Mouse (Mus musculus) MEL (cell line): ENCODE results near the gene Cdk14. TPM values are rescaled to one million over a fixed set of nuclear protein-coding genes. Genes with fewer than 3 reads are reported as not detected.

Experiments
- DNase-seq: peaks from one replicate; pipeline ENCODE4 v3.0.0; 2011; ENCODE audit warnings: low read depth, low spot score
- H3K27ac ChIP-seq: 2 replicates; pipeline ENCODE4 v1.5.1; 2012; ENCODE audit warnings: low read depth, mild to moderate bottlenecking, control low read depth, low read length, moderate library complexity; ENCODE audit not compliant: control insufficient read depth
- H3K27me3 ChIP-seq, 2 experiments: fragments of 150-350 bp in 1 of 2; sonication (generic) in 1 of 2; 2 replicates each; pipeline ENCODE4 v1.6.1; 2012; ENCODE audit warnings: low read length in 2 of 2, mild to moderate bottlenecking in 2 of 2, improper control_type of control experiment in 1 of 2, moderate library complexity in 1 of 2; ENCODE audit not compliant: insufficient read depth in 2 of 2, control insufficient read depth in 1 of 2
- H3K36me3 ChIP-seq, 2 experiments: 2 replicates each; pipeline ENCODE4 v1.6.1; 2012 to 2014; ENCODE audit warnings: low read length in 2 of 2, improper control_type of control experiment in 1 of 2, inconsistent platforms in 1 of 2, mild to moderate bottlenecking in 1 of 2; ENCODE audit not compliant: insufficient read depth in 2 of 2, control insufficient read depth in 1 of 2
- H3K4me1 ChIP-seq, 2 experiments: fragments of 150-350 bp in 1 of 2; sonication (generic) in 1 of 2; 2 replicates each; pipeline ENCODE4 v1.6.1; 2012; ENCODE audit warnings: low read length in 2 of 2, improper control_type of control experiment in 1 of 2, mild to moderate bottlenecking in 1 of 2; ENCODE audit not compliant: insufficient read depth in 2 of 2, control insufficient read depth in 1 of 2
- H3K4me3 ChIP-seq, 2 experiments: fragments of 150-350 bp in 1 of 2; sonication (generic) in 1 of 2; 2 replicates each; pipeline ENCODE4 v1.5.1; 2012; ENCODE audit warnings: low read depth in 2 of 2, low read length in 2 of 2, mild to moderate bottlenecking in 2 of 2, moderate library complexity in 2 of 2, control low read depth in 1 of 2, improper control_type of control experiment in 1 of 2; ENCODE audit not compliant: control insufficient read depth in 1 of 2, insufficient read depth in 1 of 2
- H3K79me2 ChIP-seq: 2 replicates; pipeline ENCODE4 v1.6.1; 2012; ENCODE audit warnings: mild to moderate bottlenecking, low read length, moderate library complexity; ENCODE audit not compliant: control insufficient read depth, poor library complexity, insufficient read depth
- H3K9ac ChIP-seq: 2 replicates; pipeline ENCODE4 v1.6.1; 2012; ENCODE audit warnings: low read depth, mild to moderate bottlenecking, control low read depth, low read length, moderate library complexity; ENCODE audit not compliant: control insufficient read depth, poor library complexity, severe bottlenecking
- H3K9me3 ChIP-seq: fragments of 150-350 bp; sonication (generic); replicated peaks from 2 replicates; pipeline ENCODE4 v1.6.1; 2012; ENCODE audit warnings: mild to moderate bottlenecking, low read length, improper control_type of control experiment, moderate library complexity; ENCODE audit not compliant: insufficient read depth
- BHLHE40 ChIP-seq: IDR thresholded peaks from 2 replicates; pipeline ENCODE4 v1.6.1; 2012; ENCODE audit warnings: low read depth, mild to moderate bottlenecking, inconsistent platforms, low read length, improper control_type of control experiment, borderline replicate concordance
- CHD1 ChIP-seq: IDR thresholded peaks from 2 replicates; pipeline ENCODE4 v1.6.1; 2012; ENCODE audit warnings: low read depth, mild to moderate bottlenecking, inconsistent platforms, low read length, improper control_type of control experiment
- CTCF ChIP-seq, 3 experiments: IDR thresholded peaks in 2 of 3; conservative IDR thresholded peaks in 1 of 3; 2 replicates each; pipeline ENCODE4 v1.5.1; 2011 to 2012; ENCODE audit warnings: low read length in 3 of 3, low read depth in 2 of 3, mild to moderate bottlenecking in 2 of 3, improper control_type of control experiment in 1 of 3, inconsistent platforms in 1 of 3, mixed read lengths in 1 of 3, moderate library complexity in 1 of 3; ENCODE audit not compliant: control insufficient read depth in 1 of 3, insufficient read depth in 1 of 3, poor library complexity in 1 of 3, severe bottlenecking in 1 of 3
- EP300 ChIP-seq, 2 experiments: IDR thresholded peaks; 2 replicates each; pipeline ENCODE4 v1.6.1; 2011; ENCODE audit warnings: improper control_type of control experiment in 2 of 2, low read length in 2 of 2, low read depth in 1 of 2, mild to moderate bottlenecking in 1 of 2
- GABPA ChIP-seq: IDR thresholded peaks from 2 replicates; pipeline ENCODE4 v1.6.1; 2012; ENCODE audit warnings: low read depth, mild to moderate bottlenecking, inconsistent platforms, low read length, improper control_type of control experiment, moderate library complexity
- HCFC1 ChIP-seq: IDR thresholded peaks from 2 replicates; pipeline ENCODE4 v1.6.1; 2012; ENCODE audit warnings: low read depth, mild to moderate bottlenecking, inconsistent platforms, low read length, improper control_type of control experiment, moderate library complexity
- MEF2A ChIP-seq: IDR thresholded peaks from 2 replicates; pipeline ENCODE4 v1.6.1; 2014; ENCODE audit warnings: low read depth, mild to moderate bottlenecking, inconsistent platforms, low read length, improper control_type of control experiment; ENCODE audit not compliant: poor library complexity, insufficient replicate concordance, severe bottlenecking; ENCODE audit errors: extremely low read depth
- MYC ChIP-seq: IDR thresholded peaks from 2 replicates; pipeline ENCODE4 v1.6.1; 2011; ENCODE audit warnings: low read depth, mild to moderate bottlenecking, low read length, improper control_type of control experiment, moderate library complexity
- NELFE ChIP-seq: IDR thresholded peaks from 2 replicates; pipeline ENCODE4 v1.6.1; 2011; ENCODE audit warnings: low read depth, low read length, improper control_type of control experiment
- POLR2AphosphoS5 ChIP-seq: IDR thresholded peaks from 2 replicates; pipeline ENCODE4 v1.6.1; 2012; ENCODE audit warnings: low read depth, borderline replicate concordance, mild to moderate bottlenecking, inconsistent platforms, low read length, moderate library complexity, mixed read lengths
- SIN3A ChIP-seq: IDR thresholded peaks from 2 replicates; pipeline ENCODE4 v1.6.1; 2012; ENCODE audit warnings: low read length, improper control_type of control experiment, inconsistent platforms
- SMC3 ChIP-seq: IDR thresholded peaks from 2 replicates; pipeline ENCODE4 v1.6.1; 2011; ENCODE audit warnings: low read depth, low read length, improper control_type of control experiment
- TAL1 ChIP-seq: IDR thresholded peaks from 2 replicates; pipeline ENCODE4 v1.6.1; 2012; ENCODE audit warnings: mild to moderate bottlenecking, inconsistent platforms, low read length, moderate library complexity, mixed read lengths
- TCF12 ChIP-seq: IDR thresholded peaks from 2 replicates; pipeline ENCODE4 v1.6.1; 2014; ENCODE audit warnings: low read depth, mild to moderate bottlenecking, inconsistent platforms, low read length, improper control_type of control experiment, moderate library complexity
- USF2 ChIP-seq, 2 experiments: IDR thresholded peaks; 2 replicates each; pipeline ENCODE4 v1.6.1; 2011 to 2012; ENCODE audit warnings: improper control_type of control experiment in 2 of 2, low read length in 2 of 2, borderline replicate concordance in 1 of 2, inconsistent platforms in 1 of 2, low read depth in 1 of 2, mild to moderate bottlenecking in 1 of 2; ENCODE audit not compliant: insufficient read depth in 1 of 2
- ZKSCAN1 ChIP-seq: IDR thresholded peaks from 2 replicates; pipeline ENCODE4 v1.6.1; 2012; ENCODE audit warnings: low read depth, mild to moderate bottlenecking, inconsistent platforms, low read length, improper control_type of control experiment, moderate library complexity
- ZNF384 ChIP-seq: IDR thresholded peaks from 2 replicates; pipeline ENCODE4 v1.6.1; 2012; ENCODE audit warnings: low read depth, mild to moderate bottlenecking, inconsistent platforms, low read length, improper control_type of control experiment
- polyA plus RNA-seq, 2 experiments: library from polyadenylated mRNA; stranded (reverse) in 1 of 2; unstranded in 1 of 2; fragments of >175 nt in 1 of 2; fragments of >200 nt in 1 of 2; gene quantifications; 2 replicates each; pipeline versions ENCODE4 v1.2.1 to v1.2.4; 2012; ENCODE audit warnings: low replicate concordance in 2 of 2, low read depth in 1 of 2; ENCODE audit not compliant: insufficient read length in 2 of 2, insufficient read depth in 1 of 2, missing spikeins in 1 of 2
- total RNA-seq: library from RNA; depleted of rRNA; stranded (reverse); fragments of 300-350 nt; gene quantifications from 2 replicates; pipeline ENCODE4 v1.2.3, GENCODE M21; 2012

The Cdk14 gene
- total and polyA plus RNA-seq, 3 experiments: not detected

DNA sequence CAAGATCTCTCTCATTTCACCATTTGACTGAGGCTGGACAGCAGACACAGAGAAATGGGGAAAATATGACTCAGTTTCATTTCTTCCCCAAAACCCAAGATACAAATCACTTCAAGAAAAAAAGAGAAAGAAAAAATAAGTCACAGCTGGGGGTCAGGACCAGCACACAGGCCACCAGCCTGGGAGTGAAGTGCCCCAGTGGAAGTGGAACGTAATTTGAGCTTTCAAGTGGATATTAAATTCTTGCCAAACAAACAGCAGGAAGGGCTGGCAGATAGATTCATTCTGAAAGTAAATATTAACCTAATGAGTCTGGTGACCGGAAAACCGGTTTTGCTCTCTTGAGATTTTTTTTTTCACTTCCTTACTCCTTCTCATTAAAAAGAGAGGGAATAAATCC is 60.2 kb downstream of the Cdk14 start:
- H3K27me3 ChIP-seq: no peaks in the 10 kb centered on the region
- H3K36me3 ChIP-seq: no peaks in the 10 kb centered on the region
- H3K4me3 ChIP-seq: no peak overlapping the region
- H3K9ac ChIP-seq: no peak overlapping the region
- no peaks in the 10 kb centered on the region for H3K4me1 ChIP-seq
- no peak for TF ChIP-seq ZNF384
- TF ChIP-seq MYC: no peak
- TF ChIP-seq CHD1: no peak
- no peak for DNase-seq
- no peak overlapping the region for H3K27ac ChIP-seq
- H3K9me3 ChIP-seq: no peaks in the 10 kb centered on the region
- no peaks in the 10 kb centered on the region for H3K79me2 ChIP-seq

DNA sequence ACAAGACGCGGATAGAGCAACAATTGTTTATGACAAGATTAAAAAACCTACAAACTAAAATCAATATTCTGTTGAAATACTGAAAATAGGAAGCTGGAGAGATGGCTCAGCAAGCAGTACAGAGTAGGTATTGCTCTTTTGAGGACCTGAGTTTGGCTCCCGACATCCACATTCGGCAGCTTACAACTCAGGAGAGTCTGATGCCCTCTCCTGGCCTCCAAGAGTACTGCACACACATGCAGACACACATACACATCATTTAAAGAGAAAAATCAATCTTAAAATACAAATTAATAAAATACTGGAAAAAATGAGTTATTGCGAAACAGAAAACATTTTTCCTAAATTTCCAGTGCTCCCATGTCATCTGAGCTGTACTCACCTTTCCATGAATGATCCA is 60.7 kb downstream of the Cdk14 start:
- H3K9ac ChIP-seq: no peak overlapping the region
- no peaks in the 10 kb centered on the region for H3K36me3 ChIP-seq
- no peak overlapping the region for H3K27ac ChIP-seq
- H3K27me3 ChIP-seq: no peaks in the 10 kb centered on the region
- H3K4me3 ChIP-seq: no peak overlapping the region
- DNase-seq: peak; percentile 4
- no peaks in the 10 kb centered on the region for H3K9me3 ChIP-seq
- TF ChIP-seq MYC (no peak), SMC3 (peak; percentile 20; the same call in 1 of the 2 replicates), ZKSCAN1 (no peak), TCF12 (no peak), GABPA (no peak), BHLHE40 (no peak), CTCF (IDR thresholded peaks at IDR 0.05 in 2 of 3, conservative IDR thresholded peaks at IDR 0.05 in 1 of 3; ENCODE audit: control insufficient read depth in 1 of 3, insufficient read depth in 1 of 3, low read depth in 2 of 3, low read length in 3 of 3, poor library complexity in 1 of 3, severe bottlenecking in 1 of 3) (peak in 2 of 3 experiments; percentile 7 to 22; a peak in 2 of 6 replicates), USF2 (IDR thresholded peaks at IDR 0.05; ENCODE audit: borderline replicate concordance in 1 of 2, insufficient read depth in 1 of 2, low read depth in 1 of 2, low read length in 2 of 2) (no peak)
- TF ChIP-seq, all 39 proteins: peak for 2
- Histone ChIP-seq H3K4me1 (no peaks in the 10 kb centered on the region), H3K79me2 (no peaks in the 10 kb centered on the region)

DNA sequence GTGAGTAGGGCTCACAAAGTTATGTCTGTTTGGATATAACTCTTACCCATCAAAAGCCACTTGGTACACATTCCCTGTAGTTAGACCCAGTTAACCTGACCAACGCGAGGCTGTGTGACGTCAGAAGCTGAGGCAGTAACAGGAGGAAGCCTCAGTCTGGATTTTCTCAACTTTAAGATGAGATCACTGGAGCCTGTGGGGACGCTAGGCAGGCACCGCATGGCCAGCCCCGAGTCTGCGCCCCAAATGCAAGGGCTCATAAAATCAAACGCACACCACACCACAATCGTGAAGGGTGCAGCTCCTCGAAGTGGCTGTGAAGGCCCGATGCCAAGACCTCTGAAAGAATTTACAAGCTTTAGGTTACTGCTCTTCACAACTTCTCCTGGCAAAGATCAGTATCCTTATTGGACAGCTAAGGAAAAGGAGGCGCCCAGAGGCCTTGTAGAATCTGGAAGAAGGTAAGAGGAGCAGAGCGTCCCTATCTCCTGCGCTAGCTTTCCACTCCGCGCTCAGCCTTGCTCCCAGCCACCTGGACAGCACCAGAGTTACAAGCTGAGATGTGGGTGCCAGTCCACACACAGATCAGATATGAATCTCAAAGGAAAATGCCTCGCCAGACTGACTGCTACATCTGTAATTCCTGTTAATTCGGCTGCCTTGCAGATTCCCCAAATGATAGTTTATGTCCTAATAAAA is 61.9 kb downstream of the Cdk14 start:
- H3K9me3 ChIP-seq: no peaks in the 10 kb centered on the region
- H3K36me3 ChIP-seq: no peaks in the 10 kb centered on the region
- no peak for DNase-seq
- H3K27me3 ChIP-seq: no peaks in the 10 kb centered on the region
- TF ChIP-seq SIN3A: no peak
- no peak for TF ChIP-seq POLR2AphosphoS5
- no peak for TF ChIP-seq TAL1
- TF ChIP-seq EP300 (IDR thresholded peaks at IDR 0.05; ENCODE audit: low read depth in 1 of 2, low read length in 2 of 2): no peak
- no peak for TF ChIP-seq HCFC1
- TF ChIP-seq SMC3: no peak
- TF ChIP-seq MEF2A: no peak
- no peak for TF ChIP-seq NELFE
- H3K9ac ChIP-seq: no peak overlapping the region
- no peak overlapping the region for H3K4me3 ChIP-seq
- no peak overlapping the region for H3K27ac ChIP-seq
- H3K4me1 ChIP-seq: no peaks in the 10 kb centered on the region
- H3K79me2 ChIP-seq: no peaks in the 10 kb centered on the region
